Mouse (Mus musculus) C2C12 (cell line): ENCODE results near the gene Elf1.

Experiments used
- MAX ChIP-seq: IDR thresholded peaks from one replicate; pipeline ENCODE4 v1.6.1; 2011; ENCODE audit warnings: mild to moderate bottlenecking, control low read depth
- USF1 ChIP-seq: IDR thresholded peaks from one replicate; pipeline ENCODE4 v1.6.1; 2011; ENCODE audit warnings: low read depth, mild to moderate bottlenecking, control low read depth, moderate library complexity

- no peak for TF ChIP-seq MAX
- no peak for TF ChIP-seq USF1
Observed at GRCm38 (mm10) chr14:79460988-79461387, 20.0 kb upstream of the Elf1 start.
